Mouse (Mus musculus): Measurements from ENCODE around the gene Cox6b2. TPM values are rescaled to one million over a fixed set of nuclear protein-coding genes. Genes with fewer than 3 reads are reported as not detected.

The Cox6b2 gene
- polyA plus RNA-seq, 1 experiment from 2014 or later: 36.6 TPM

DNA sequence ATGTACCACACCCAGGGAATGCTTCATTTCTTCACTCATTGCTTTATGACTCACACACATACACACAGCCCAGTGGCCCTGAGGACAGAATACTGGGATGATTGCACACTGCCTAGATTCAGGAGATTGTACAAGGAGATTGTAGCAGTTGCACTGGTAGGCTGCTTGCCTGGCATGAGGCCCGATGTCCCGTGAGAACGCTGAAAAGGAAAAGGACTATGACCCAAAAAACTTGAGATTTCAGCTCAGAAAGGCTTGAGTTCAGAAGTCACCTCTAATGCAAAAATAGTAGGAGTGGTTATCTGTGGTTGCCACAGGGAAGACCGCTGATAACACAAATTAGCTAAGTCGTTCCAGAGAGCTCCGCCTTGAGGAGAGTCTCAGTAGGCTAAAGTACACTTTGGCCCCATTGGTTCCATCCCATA lies 19.9 kb downstream of the Cox6b2 start:
- WGBS: 71% methylated on average over 6 of the region's 6 CpGs
- no peak overlapping the region for H3K4me2 ChIP-seq
- no peaks in the 10 kb centered on the region for H3K27me3 ChIP-seq (ENCODE audit: control insufficient read depth, insufficient read depth, low read length)
- DNase-seq (ENCODE audit: low spot score, missing footprints) (no peak), ATAC-seq (ENCODE audit: low FRiP score) (no peak)
- H3K27ac ChIP-seq (ENCODE audit: low read depth, low read length): no peak overlapping the region
- H3K9me3 ChIP-seq (ENCODE audit: control insufficient read depth, low read length): no peaks in the 10 kb centered on the region
- no peak overlapping the region for H3K4me3 ChIP-seq (ENCODE audit: low read depth, low read length)
- no peaks in the 10 kb centered on the region for H3K4me1 ChIP-seq (ENCODE audit: control insufficient read depth, insufficient read depth, low read length)
- H3K9ac ChIP-seq (ENCODE audit: low read length): no peak overlapping the region
- no peaks in the 10 kb centered on the region for H3K36me3 ChIP-seq (ENCODE audit: control insufficient read depth, insufficient read depth, low read length)

DNA sequence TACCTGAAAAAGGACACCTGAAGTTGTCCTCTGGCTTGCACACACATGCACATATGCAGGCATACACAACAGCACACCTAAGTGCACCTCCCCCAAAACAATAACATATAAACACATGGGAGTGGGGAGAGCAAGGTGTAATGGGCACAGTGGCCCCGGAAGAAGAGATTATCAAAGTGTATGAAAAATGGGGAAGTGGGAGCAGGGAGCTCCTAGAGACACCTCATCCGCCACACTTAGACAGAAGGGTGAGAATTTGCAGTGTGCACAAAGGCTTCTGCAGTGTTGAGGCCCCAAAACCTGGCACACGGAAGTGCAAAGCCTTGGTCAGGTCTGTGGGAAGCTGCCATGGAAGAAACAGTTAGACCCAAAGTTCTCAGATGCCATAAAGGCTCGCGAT lies 21.8 kb downstream of the Cox6b2 start:
- no peaks in the 10 kb centered on the region for H3K4me1 ChIP-seq (ENCODE audit: control insufficient read depth, insufficient read depth, low read length)
- H3K4me3 ChIP-seq (ENCODE audit: low read depth, low read length): no peak overlapping the region
- H3K36me3 ChIP-seq (ENCODE audit: control insufficient read depth, insufficient read depth, low read length): no peaks in the 10 kb centered on the region
- H3K9ac ChIP-seq (ENCODE audit: low read length): no peak overlapping the region
- ATAC-seq (ENCODE audit: low FRiP score) (no peak), DNase-seq (ENCODE audit: low spot score, missing footprints) (no peak)
- WGBS: 83% methylated on average over 5 of the region's 5 CpGs
- H3K9me3 ChIP-seq (ENCODE audit: control insufficient read depth, low read length): no peaks in the 10 kb centered on the region
- H3K4me2 ChIP-seq: no peak overlapping the region
- H3K27me3 ChIP-seq (ENCODE audit: control insufficient read depth, insufficient read depth, low read length): no peaks in the 10 kb centered on the region
- no peak overlapping the region for H3K27ac ChIP-seq (ENCODE audit: low read depth, low read length)

DNA sequence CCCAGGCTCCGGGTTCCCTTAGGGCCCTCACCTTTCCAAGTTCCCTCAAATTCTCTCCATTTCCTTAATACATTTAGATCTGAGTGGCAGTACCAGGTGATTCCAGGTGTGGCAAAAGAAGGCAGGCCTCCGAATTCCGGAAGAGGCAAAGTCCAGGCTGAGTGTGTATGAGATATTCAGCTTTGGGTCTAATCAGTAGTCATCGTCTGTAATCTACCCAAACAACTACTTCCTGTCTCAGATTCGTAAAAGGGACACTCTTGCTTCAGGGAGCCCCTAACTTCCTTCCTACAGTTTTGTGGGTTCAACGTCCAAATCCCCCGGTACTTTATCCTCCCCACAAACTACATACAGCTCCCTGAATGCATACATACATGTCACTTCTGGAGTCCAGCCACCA lies 27.7 kb downstream of the Cox6b2 start, which contains the start of gene Tmem150b:
Gene Tmem150b, minus strand, starts transcription at position 81 of the 400 bp plus-strand sequence.
- Histone ChIP-seq H3K36me3 (ENCODE audit: control insufficient read depth, insufficient read depth, low read length) (no peaks in the 10 kb centered on the region), H3K4me3 (ENCODE audit: low read depth, low read length) (no peak within 1 kb of the TSS), H3K4me2 (no peak within 1 kb of the TSS), H3K27me3 (ENCODE audit: control insufficient read depth, insufficient read depth, low read length) (no peaks in the 10 kb centered on the region), H3K9me3 (ENCODE audit: control insufficient read depth, low read length) (no peaks in the 10 kb centered on the region), H3K9ac (ENCODE audit: low read length) (no peak within 1 kb of the TSS), H3K4me1 (ENCODE audit: control insufficient read depth, insufficient read depth, low read length) (no peaks in the 10 kb centered on the region), H3K27ac (ENCODE audit: low read depth, low read length) (no peak within 1 kb of the TSS)
- ATAC-seq (ENCODE audit: low FRiP score) (no peak), DNase-seq (ENCODE audit: low spot score, missing footprints) (no peak)
- WGBS: 83% methylated on average over 7 of the region's 7 CpGs

DNA sequence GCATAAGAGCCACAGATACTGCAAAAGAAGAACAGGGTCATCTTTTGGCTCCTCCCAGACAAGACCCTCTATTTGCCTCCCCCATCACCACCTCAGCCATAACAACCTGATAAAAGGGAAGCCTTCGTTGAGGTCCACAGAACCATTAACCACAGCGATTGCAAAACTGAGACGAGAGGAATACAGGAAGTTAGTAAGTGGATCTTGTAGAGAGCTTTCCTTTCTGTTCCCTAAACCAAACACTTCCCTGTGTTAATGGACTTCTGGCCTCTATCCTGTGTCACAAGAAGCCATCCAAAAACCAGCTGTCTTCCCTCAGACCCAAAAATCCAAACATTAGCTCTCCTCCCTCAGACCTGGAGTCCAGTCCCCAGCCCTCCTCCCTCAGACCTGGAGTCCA lies 28.5 kb downstream of the Cox6b2 start:
- ATAC-seq (ENCODE audit: low FRiP score) (no peak), DNase-seq (ENCODE audit: low spot score, missing footprints) (no peak)
- H3K9ac ChIP-seq (ENCODE audit: low read length): no peak overlapping the region
- no peak overlapping the region for H3K4me3 ChIP-seq (ENCODE audit: low read depth, low read length)
- H3K4me2 ChIP-seq: no peak overlapping the region
- no peaks in the 10 kb centered on the region for H3K4me1 ChIP-seq (ENCODE audit: control insufficient read depth, insufficient read depth, low read length)
- no peaks in the 10 kb centered on the region for H3K9me3 ChIP-seq (ENCODE audit: control insufficient read depth, low read length)
- 84% methylated on average over 3 of the region's 3 CpGs for WGBS
- H3K27ac ChIP-seq (ENCODE audit: low read depth, low read length): no peak overlapping the region
- no peaks in the 10 kb centered on the region for H3K27me3 ChIP-seq (ENCODE audit: control insufficient read depth, insufficient read depth, low read length)
- H3K36me3 ChIP-seq (ENCODE audit: control insufficient read depth, insufficient read depth, low read length): no peaks in the 10 kb centered on the region

DNA sequence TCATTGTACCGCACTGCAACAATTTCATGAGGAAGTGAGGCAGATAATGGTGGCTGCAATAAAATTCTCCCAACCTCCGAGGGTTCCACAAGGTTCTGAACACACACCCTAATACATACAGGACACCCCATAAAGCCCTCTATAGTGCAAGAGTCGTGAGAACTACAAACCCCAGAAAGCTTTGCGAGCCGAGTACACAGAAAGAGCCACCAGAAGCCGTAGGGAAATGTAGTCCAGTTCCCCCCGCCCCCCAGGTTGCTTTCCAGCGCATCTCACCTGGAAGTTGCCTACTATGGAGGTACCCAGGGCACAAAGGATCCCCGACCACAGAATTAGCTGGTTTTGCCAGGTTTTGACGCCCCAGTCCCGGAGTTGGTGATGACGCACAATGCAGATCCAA lies 29.4 kb downstream of the Cox6b2 start:
- Histone ChIP-seq H3K27me3 (ENCODE audit: control insufficient read depth, insufficient read depth, low read length) (no peaks in the 10 kb centered on the region), H3K36me3 (ENCODE audit: control insufficient read depth, insufficient read depth, low read length) (no peaks in the 10 kb centered on the region), H3K27ac (ENCODE audit: low read depth, low read length) (no peak overlapping the region), H3K4me3 (ENCODE audit: low read depth, low read length) (peak overlapping the region; percentile 17; the same call in 1 of the 2 replicates), H3K9ac (ENCODE audit: low read length) (0 out of 2 replicates have a peak overlapping the region, but pooled peaks have one; percentile 24), H3K4me1 (ENCODE audit: control insufficient read depth, insufficient read depth, low read length) (no peaks in the 10 kb centered on the region), H3K9me3 (ENCODE audit: control insufficient read depth, low read length) (no peaks in the 10 kb centered on the region), H3K4me2 (peak overlapping the region; percentile 38)
- DNase-seq (ENCODE audit: low spot score, missing footprints) (no peak), ATAC-seq (ENCODE audit: low FRiP score) (peak; percentile 59; the same call in 1 of the 2 replicates)
- WGBS: 41% methylated on average over 12 of the region's 12 CpGs

DNA sequence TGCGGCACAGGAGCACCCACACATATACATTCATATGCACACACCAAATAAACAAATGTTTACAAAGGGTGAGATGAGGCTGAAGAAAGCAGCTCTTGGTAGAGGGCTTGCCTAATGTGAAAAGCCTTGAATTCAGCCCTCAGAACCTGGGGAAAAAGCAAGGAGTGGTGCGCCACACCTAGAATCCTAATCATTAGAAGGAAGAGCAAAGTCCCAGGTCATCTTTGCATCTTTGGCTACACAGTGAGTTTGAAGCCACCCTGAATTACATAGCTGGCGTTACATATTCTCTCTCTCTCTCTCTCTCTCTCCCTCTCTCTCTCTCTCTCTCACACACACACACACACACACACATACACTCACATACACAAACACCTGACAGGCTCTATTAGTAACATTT lies 33.6 kb downstream of the Cox6b2 start:
- H3K9ac ChIP-seq (ENCODE audit: low read length): no peak overlapping the region
- H3K4me3 ChIP-seq (ENCODE audit: low read depth, low read length): no peak overlapping the region
- no peak overlapping the region for H3K4me2 ChIP-seq
- no peak overlapping the region for H3K27ac ChIP-seq (ENCODE audit: low read depth, low read length)
- no peaks in the 10 kb centered on the region for H3K27me3 ChIP-seq (ENCODE audit: control insufficient read depth, insufficient read depth, low read length)
- whole genome bisulfite sequencing: 94% methylated on average over 3 of the region's 3 CpGs
- ATAC-seq (ENCODE audit: low FRiP score) (no peak), DNase-seq (ENCODE audit: low spot score, missing footprints) (no peak)
- H3K9me3 ChIP-seq (ENCODE audit: control insufficient read depth, low read length): no peaks in the 10 kb centered on the region
- no peaks in the 10 kb centered on the region for H3K4me1 ChIP-seq (ENCODE audit: control insufficient read depth, insufficient read depth, low read length)
- peaks cover 3% of the 10 kb centered on the region; the same call in 1 of the 2 replicates for H3K36me3 ChIP-seq (ENCODE audit: control insufficient read depth, insufficient read depth, low read length)

DNA sequence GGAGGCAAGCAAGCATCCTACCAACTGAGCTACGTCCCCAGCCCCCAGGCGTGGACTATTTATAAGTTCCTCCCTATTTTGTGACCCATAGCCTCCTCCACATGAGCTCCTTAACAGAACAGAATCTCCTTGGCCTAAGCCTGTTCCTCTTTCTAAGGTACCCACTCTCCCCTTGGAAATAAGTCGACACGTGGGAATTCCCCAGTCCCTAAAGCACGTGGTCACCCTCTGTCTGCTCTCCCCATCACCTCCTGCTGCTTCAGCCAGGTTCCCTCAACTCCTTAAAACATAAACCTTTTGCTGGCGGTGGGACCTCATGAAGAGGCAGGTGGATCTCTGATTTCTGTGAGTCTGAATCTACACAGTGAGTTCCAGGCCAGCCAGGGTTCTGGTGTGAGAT lies 35.9 kb downstream of the Cox6b2 start:
- no peak for ATAC-seq (ENCODE audit: low FRiP score)
- H3K27ac ChIP-seq (ENCODE audit: low read depth, low read length): no peak overlapping the region
- H3K4me3 ChIP-seq (ENCODE audit: low read depth, low read length): no peak overlapping the region
- H3K36me3 ChIP-seq (ENCODE audit: control insufficient read depth, insufficient read depth, low read length): peaks cover 14% of the 10 kb centered on the region
- no peaks in the 10 kb centered on the region for H3K9me3 ChIP-seq (ENCODE audit: control insufficient read depth, low read length)
- DNase-seq (ENCODE audit: low spot score, missing footprints): no peak
- no peak overlapping the region for H3K9ac ChIP-seq (ENCODE audit: low read length)
- WGBS: 67% methylated on average over 6 of the region's 6 CpGs
- H3K27me3 ChIP-seq (ENCODE audit: control insufficient read depth, insufficient read depth, low read length): no peaks in the 10 kb centered on the region
- H3K4me1 ChIP-seq (ENCODE audit: control insufficient read depth, insufficient read depth, low read length): no peaks in the 10 kb centered on the region
- no peak overlapping the region for H3K4me2 ChIP-seq

DNA sequence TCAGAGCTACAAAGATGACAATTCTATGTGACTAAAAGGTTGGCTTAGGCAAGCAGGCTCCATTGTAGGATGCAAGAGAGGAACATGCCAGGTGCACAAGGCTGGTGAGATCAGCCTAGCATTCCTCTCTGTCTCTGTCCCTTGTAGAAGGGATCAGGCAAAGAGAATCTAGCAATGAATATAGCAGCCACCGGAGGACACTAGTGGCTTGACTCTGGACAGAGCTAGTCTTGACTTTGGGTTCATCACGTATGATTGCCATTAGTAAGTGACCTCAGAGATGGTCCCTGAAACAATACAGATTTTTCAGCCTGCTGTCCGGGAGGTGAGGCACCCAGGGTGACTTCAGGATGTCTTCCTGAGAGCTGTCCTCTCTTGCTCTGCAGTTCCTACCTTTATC lies 40.3 kb downstream of the Cox6b2 start:
- DNase-seq (ENCODE audit: low spot score, missing footprints) (no peak), ATAC-seq (ENCODE audit: low FRiP score) (no peak)
- Histone ChIP-seq H3K36me3 (ENCODE audit: control insufficient read depth, insufficient read depth, low read length) (peaks cover 28% of the 10 kb centered on the region), H3K4me3 (ENCODE audit: low read depth, low read length) (no peak overlapping the region), H3K9me3 (ENCODE audit: control insufficient read depth, low read length) (no peaks in the 10 kb centered on the region), H3K27me3 (ENCODE audit: control insufficient read depth, insufficient read depth, low read length) (no peaks in the 10 kb centered on the region), H3K4me2 (no peak overlapping the region), H3K9ac (ENCODE audit: low read length) (no peak overlapping the region), H3K4me1 (ENCODE audit: control insufficient read depth, insufficient read depth, low read length) (no peaks in the 10 kb centered on the region), H3K27ac (ENCODE audit: low read depth, low read length) (no peak overlapping the region)
- 84% methylated on average over 3 of the region's 3 CpGs for WGBS

DNA sequence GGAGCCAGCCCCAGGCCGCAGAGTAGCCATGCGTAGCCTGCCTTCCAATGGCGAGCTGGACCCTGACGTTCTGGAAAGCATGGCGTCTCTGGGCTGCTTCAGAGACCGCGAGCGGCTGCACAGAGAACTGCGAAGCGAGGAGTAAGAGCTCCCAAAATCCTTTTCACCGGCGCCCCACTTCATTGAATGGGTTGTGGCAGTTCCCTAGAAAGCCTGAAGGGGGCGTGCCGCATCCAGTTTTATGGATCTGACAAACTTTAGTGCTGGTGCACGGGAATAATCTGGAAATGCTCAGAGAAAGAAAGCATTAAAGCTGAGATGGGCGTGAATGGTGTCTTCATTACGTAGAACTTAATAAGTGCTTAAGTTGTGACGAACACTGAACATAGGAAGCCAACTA lies 47.8 kb downstream of the Cox6b2 start:
- H3K4me1 ChIP-seq (ENCODE audit: control insufficient read depth, insufficient read depth, low read length): peaks cover 3% of the 10 kb centered on the region; the same call in 1 of the 2 replicates
- no peaks in the 10 kb centered on the region for H3K9me3 ChIP-seq (ENCODE audit: control insufficient read depth, low read length)
- no peaks in the 10 kb centered on the region for H3K27me3 ChIP-seq (ENCODE audit: control insufficient read depth, insufficient read depth, low read length)
- 38% methylated on average over 18 of the region's 18 CpGs for WGBS
- no peak overlapping the region for H3K4me2 ChIP-seq
- ATAC-seq (ENCODE audit: low FRiP score) (no peak), DNase-seq (ENCODE audit: low spot score, missing footprints) (peak; percentile 94)
- no peak overlapping the region for H3K9ac ChIP-seq (ENCODE audit: low read length)
- no peak overlapping the region; the same call in 1 of the 2 replicates for H3K27ac ChIP-seq (ENCODE audit: low read depth, low read length)
- peaks cover 23% of the 10 kb centered on the region for H3K36me3 ChIP-seq (ENCODE audit: control insufficient read depth, insufficient read depth, low read length)
- H3K4me3 ChIP-seq (ENCODE audit: low read depth, low read length): no peak overlapping the region

Measured in midbrain, embryonic 11.5 days (tissue).